Mouse (Mus musculus) adrenal gland, postnatal 25 days (tissue): ENCODE results near the gene Aldh4a1. TPM values are rescaled to one million over a fixed set of nuclear protein-coding genes. Genes with fewer than 3 reads are reported as not detected.

Experiments
- DNase-seq: peaks from one replicate; pipeline ENCODE4 v3.0.0; 2021; ENCODE audit warnings: mixed read lengths
- microRNA-seq, 2 experiments: library from miRNA; unstranded; fragments of <30 nt; microRNA quantifications; one replicate each; pipeline ENCODE4 v1.2.0; 2021
- total RNA-seq: library from RNA; stranded (reverse); gene quantifications from 2 replicates; pipeline ENCODE4 v1.2.3, GENCODE M21; 2021

Aldh4a1 gene
- total RNA-seq, 1 experiment from 2014 or later = 138 TPM

DNA sequence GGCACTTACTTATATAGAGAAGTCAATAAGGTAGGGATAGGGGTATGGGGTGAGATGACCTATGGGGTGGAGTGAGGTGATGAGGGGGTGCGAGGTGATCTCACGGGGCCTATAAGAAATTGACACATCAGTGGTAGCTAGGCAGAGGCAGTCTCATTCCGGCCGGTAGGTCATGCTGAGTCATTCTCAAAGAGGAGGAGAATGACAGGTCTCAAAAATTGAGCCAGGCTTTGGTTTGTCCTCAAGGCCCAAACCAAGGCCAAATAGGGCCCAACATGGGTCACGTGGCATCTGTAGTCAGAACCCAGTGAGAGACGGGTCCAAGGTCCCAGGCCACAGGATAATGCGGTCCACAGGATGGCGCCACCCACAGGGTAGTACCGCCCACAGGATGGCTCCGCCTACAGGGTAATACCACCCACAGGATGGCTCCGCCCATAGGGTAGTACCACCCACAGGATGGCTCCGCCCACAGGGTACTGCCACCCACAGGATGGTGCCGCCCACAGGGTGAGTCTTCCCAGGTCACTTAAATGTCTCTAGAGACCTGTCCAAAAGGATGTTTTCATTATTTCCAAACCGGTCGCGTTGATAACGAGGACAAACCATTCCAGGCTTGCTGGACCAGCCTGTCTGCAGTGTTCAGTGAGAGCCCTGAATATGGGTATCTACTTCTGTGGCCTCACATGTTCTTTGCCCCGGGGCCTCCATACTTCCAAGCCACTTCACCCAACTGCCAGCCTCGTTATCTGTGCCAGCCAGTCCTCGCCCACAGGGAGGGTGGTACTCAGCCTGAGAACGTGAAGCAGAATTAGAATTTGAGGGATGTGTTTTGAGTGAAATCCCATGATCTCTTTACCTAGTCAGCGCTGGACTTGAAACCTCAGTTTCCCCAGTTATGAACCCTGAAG lies 61.3 kb downstream of the Aldh4a1 start:
- peak; percentile 77 for DNase-seq

DNA sequence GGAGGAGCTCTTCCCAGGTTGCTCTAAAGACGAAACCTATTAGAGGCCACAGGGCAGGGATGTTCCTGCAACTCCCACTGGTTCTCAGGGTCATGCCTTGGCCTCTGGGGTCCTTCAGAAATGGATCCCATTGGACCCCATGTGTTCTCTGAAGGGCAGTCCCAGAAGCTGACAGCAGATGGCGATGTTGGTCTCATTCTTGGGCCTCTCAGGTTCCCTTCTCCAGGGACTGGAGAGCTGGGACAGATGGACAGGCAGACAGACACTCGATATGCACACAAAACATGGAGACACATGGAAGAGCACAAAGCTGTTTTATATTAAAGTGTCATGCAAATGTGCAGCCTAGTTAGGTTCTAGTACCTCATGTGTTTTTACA lies 62.0 kb downstream of the Aldh4a1 start:
- peak; percentile 74 for DNase-seq

DNA sequence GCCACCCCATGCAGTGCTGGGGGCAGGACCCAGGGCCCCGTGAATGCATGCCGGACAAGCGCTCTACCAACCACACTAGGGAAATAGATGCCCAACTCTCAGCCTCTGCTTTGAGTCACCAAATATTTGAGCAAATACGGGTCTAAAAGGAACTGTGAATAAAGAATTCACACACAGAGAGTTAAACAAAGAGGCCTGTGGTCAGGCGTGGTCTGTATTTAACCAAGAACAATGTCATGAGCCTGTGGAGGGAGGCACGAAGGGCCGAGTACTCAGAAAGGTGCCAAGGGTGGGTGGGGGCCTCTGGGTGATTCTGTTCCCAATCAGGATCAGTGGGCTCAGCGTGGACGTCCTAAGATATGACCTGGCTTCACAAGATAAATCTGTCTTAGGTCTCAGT lies 65.4 kb downstream of the Aldh4a1 start:
- no peak for DNase-seq

DNA sequence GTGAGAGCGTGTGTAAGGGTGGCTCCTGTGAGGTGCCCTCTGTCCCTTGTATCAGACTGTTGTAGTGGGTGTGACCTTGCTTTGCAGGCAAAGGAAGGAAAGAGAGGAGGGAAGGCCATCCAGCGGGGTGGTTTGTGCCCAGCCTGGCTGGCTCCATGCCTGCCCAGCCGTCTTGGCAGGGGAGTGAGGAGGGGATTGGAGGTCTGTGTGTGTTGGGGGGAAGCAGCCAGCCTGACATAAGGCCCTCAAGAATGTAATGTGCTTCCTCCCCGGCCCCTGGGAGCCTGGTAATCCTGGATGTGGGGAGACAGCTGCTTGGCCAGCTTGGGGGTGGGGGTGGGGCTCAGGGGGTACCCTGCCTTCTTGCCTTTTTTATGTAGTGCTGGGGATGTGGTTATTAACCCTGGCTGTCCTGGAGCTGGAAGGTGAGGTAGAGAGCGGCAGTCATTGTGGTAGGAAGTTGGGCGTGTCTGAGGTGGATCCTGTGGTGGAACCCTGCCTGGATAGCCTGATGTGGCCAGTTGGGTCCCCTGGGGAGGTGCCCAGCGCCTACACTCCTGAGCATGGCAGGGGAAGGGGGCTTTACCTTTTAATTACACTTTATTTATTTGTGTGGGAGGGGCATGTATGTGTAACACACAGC lies 67.1 kb downstream of the Aldh4a1 start:
- no peak for DNase-seq

DNA sequence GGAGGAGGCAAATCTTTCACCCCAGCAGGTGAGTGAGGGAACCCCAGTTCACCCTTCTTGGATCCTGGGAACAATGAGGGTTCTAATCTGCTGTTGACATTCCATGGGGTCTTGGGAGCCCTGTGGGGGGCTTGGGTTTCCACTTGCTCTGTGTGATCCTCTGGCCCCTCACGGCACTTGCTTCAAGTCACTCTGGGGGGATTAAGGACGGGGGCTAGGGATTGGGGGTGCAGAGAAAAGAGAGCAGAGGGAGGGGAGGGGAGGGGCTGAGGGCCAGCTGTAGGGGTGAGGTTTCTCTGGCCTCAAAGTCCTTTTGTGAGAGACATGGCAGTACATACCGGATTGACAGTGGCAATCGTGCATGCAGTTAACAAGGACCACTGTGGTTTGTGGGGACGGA lies 70.6 kb downstream of the Aldh4a1 start:
- no peak for DNase-seq

DNA sequence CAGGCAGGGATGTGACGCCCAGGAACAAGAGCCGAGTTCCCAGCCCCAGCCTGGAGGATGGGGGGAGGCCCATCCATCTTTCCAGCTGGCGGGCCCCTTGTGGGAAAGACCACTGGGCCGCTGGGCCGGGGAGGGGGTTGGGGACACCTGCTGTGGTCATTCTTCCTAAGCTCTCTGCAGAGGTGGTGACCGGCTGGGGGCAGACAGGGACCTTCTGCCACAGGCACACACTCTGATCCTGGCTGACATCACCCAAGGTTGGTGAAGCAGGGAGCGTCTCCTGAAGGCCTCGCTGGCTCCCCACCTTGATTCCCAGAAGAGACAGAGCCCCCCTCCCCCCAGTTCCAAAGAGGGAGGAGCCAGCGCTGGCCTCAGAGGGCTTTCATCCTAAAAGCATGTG lies 75.1 kb downstream of the Aldh4a1 start:
- no peak for DNase-seq

DNA sequence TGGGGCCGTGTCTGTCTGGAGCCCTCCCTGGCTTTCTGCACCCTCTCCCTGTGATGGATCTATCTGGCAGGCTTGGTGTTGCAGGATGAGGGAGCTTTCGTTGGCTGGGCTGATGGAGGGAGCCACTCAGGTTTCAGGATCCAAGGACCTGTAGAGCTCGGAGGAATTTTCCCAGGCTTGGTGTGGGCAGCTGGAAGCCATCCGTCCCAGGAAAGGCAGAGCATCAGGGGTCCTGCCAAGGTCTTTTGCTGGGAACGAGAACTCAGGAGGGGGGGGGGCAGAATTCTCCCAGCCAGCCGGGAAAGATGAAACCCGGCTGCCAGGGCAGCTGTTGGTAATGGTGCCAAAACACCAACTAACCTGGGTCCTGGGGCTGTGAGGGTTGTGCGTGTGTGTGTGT lies 75.9 kb downstream of the Aldh4a1 start:
- DNase-seq = no peak

Small RNA genes lying within 50 kb of the gene (microRNA-seq; reads per million reads assigned to microRNA genes)
- gene Gm25571 (0 reads per million in 2 experiments), gene Mir7020 (0 to 0.36 reads per million in 2 experiments)

Other genes with a start within 250 kb of the Aldh4a1 start
- 14.4 and 15.0 TPM in 2 replicates for gene Iffo2, start 92.3 kb upstream of the Aldh4a1 start, total RNA-seq
- gene Gm21969, start 19.7 kb upstream of the Aldh4a1 start, total RNA-seq = not detected in 2 replicates
- gene Tas1r2, start 30.7 kb downstream of the Aldh4a1 start, total RNA-seq = not detected in 2 replicates
- not detected in 2 replicates for gene Pax7, start 210.7 kb downstream of the Aldh4a1 start, total RNA-seq